Mouse (Mus musculus) T-helper 2 cell (primary cell): ENCODE measurements around the gene Kdm2b.
"Not testable (repeated sequence)": the region's sequence is repeated elsewhere in the genome, so short reads cannot be mapped to it uniquely, and the experiment has no call there.

Experiments used
- in situ Hi-C: fragments of 300-600 bp; cut with MboI, MseI; formaldehyde crosslinking; loops from one replicate; pipeline ENCODE4 v1.15.1; 2025; ENCODE audit warnings: high pct_unique_total_duplicates

Gene Kdm2b

GRCm38 (mm10) chr5:122974701-122975100 lies 14.9 kb downstream of the Kdm2b start:
- in situ Hi-C loops: not testable (repeated sequence)

GRCm38 (mm10) chr5:122972116-122972515 lies 17.5 kb downstream of the Kdm2b start:
- in situ Hi-C loops: no loop called here

GRCm38 (mm10) chr5:122971438-122971837 lies 18.2 kb downstream of the Kdm2b start:
- in situ Hi-C loops: no loop called here

- in situ Hi-C loops: no loop called here
Observed at GRCm38 (mm10) chr5:122970056-122970455, 19.6 kb downstream of the Kdm2b start.

GRCm38 (mm10) chr5:122968322-122968721 lies 21.3 kb downstream of the Kdm2b start:
- in situ Hi-C loops: no loop called here

GRCm38 (mm10) chr5:122965427-122965826 lies 24.2 kb downstream of the Kdm2b start:
- in situ Hi-C loops: no loop called here

GRCm38 (mm10) chr5:122964853-122965252 lies 24.8 kb downstream of the Kdm2b start:
- in situ Hi-C loops: no loop called here

GRCm38 (mm10) chr5:122961905-122962304 lies 27.7 kb downstream of the Kdm2b start:
- in situ Hi-C loops: no loop called here

GRCm38 (mm10) chr5:122959391-122959790 lies 30.2 kb downstream of the Kdm2b start:
- in situ Hi-C loops: no loop called here

- in situ Hi-C loops: no loop called here
Observed at GRCm38 (mm10) chr5:122956059-122956458, 33.6 kb downstream of the Kdm2b start.

GRCm38 (mm10) chr5:122951913-122952641 lies 37.5 kb downstream of the Kdm2b start:
- in situ Hi-C loops: no loop called here

GRCm38 (mm10) chr5:122951056-122951912 lies 38.3 kb downstream of the Kdm2b start:
- in situ Hi-C loops: no loop called here

- in situ Hi-C loops: no loop called here
Observed at GRCm38 (mm10) chr5:122950329-122950953, 39.2 kb downstream of the Kdm2b start.

- in situ Hi-C loops: loop anchor here (5.0 kb wide), 1 partner anchor 47 kb away; no protein-coding TSS in a partner anchor
Observed at GRCm38 (mm10) chr5:122949101-122949500, 40.5 kb downstream of the Kdm2b start.

GRCm38 (mm10) chr5:122947534-122947933 lies 42.1 kb downstream of the Kdm2b start:
- in situ Hi-C loops: loop anchor here (5.0 kb wide), 1 partner anchor 45 kb away; no protein-coding TSS in a partner anchor

GRCm38 (mm10) chr5:122938676-122939075 lies 50.9 kb downstream of the Kdm2b start:
- in situ Hi-C loops: loop anchor here (10.0 kb wide), 1 partner anchor 656 kb away; no protein-coding TSS in a partner anchor

- in situ Hi-C loops: loop anchor here (10.0 kb wide), 1 partner anchor 657 kb away; no protein-coding TSS in a partner anchor
Observed at GRCm38 (mm10) chr5:122937958-122938540, 51.6 kb downstream of the Kdm2b start.

- in situ Hi-C loops: loop anchor here (10.0 kb wide), 1 partner anchor 658 kb away; no protein-coding TSS in a partner anchor
Observed at GRCm38 (mm10) chr5:122937031-122937430, 52.6 kb downstream of the Kdm2b start.

GRCm38 (mm10) chr5:122935810-122936209 lies 53.8 kb downstream of the Kdm2b start:
- in situ Hi-C loops: loop anchor here (10.0 kb wide), 1 partner anchor 659 kb away; no protein-coding TSS in a partner anchor

GRCm38 (mm10) chr5:122930991-122931390 lies 58.6 kb downstream of the Kdm2b start:
- in situ Hi-C loops: loop anchor here (10.0 kb wide), 1 partner anchor 664 kb away; no protein-coding TSS in a partner anchor

GRCm38 (mm10) chr5:122928293-122928692 lies 61.3 kb downstream of the Kdm2b start:
- in situ Hi-C loops: no loop called here
